Mouse (Mus musculus): ENCODE measurements around the gene Slco1b2. TPM values are rescaled to one million over a fixed set of nuclear protein-coding genes. Genes with fewer than 3 reads are reported as not detected.
"Not testable (repeated sequence)": the region's sequence is repeated elsewhere in the genome, so short reads cannot be mapped to it uniquely, and the experiment has no call there.

Slco1b2 gene
- total and polyA plus RNA-seq, 3 experiments: 0.11 TPM; not detected in 2

GRCm38 (mm10) chr6:141590002-141590401, 39.3 kb upstream of the Slco1b2 start:
- Histone ChIP-seq H3K4me3 (replicated peaks in 1 of 3; ENCODE audit: low read depth in 2 of 3, low read length in 2 of 3, poor library complexity in 1 of 3) (no peak overlapping the region), H3K27me3 (replicated peaks) (no peaks in the 10 kb centered on the region), H3K36me3 (replicated peaks in 1 of 2; ENCODE audit: control insufficient read depth in 1 of 2, insufficient read depth in 1 of 2, low read length in 1 of 2) (no peaks in the 10 kb centered on the region), H3K27ac (ENCODE audit: insufficient read depth, low read depth) (no peak overlapping the region), H3K4me2 (ENCODE audit: insufficient read depth, low read depth, poor library complexity, severe bottlenecking) (no peak overlapping the region), H3K79me2 (replicated peaks; ENCODE audit: control insufficient read depth, extremely low read depth, insufficient read depth, poor library complexity, severe bottlenecking) (no peaks in the 10 kb centered on the region), H3K9me3 (replicated peaks; ENCODE audit: low read length) (peaks cover 3% of the 10 kb centered on the region), H3K4me1 (ENCODE audit: control insufficient read depth in 1 of 2, insufficient read depth in 2 of 2) (0 out of 4 replicates have a peak, but pooled peaks cover 0 to 4% of the 10 kb centered on the region in 2 experiments), H3K9ac (ENCODE audit: insufficient read depth, low read depth) (no peak overlapping the region)
- TF ChIP-seq JUND (conservative IDR thresholded peaks at IDR 0.05; ENCODE audit: low read depth, low read length) (no peak), USF2 (conservative IDR thresholded peaks at IDR 0.05; ENCODE audit: low read depth, low read length) (no peak), IRF4 (IDR thresholded peaks at IDR 0.05; ENCODE audit: low read depth, low read length) (no peak), EP300 (IDR thresholded peaks at IDR 0.05; ENCODE audit: low read length) (no peak), RCOR1 (conservative IDR thresholded peaks at IDR 0.05; ENCODE audit: low read depth, low read length) (no peak), TCF12 (IDR thresholded peaks at IDR 0.05; ENCODE audit: low read depth, low read length) (no peak), MYC (IDR thresholded peaks at IDR 0.05; ENCODE audit: low read depth, low read length) (no peak), ELF1 (IDR thresholded peaks at IDR 0.05; ENCODE audit: low read depth, low read length) (no peak), CHD1 (IDR thresholded peaks at IDR 0.05; ENCODE audit: low read depth, low read length) (no peak), CHD2 (IDR thresholded peaks at IDR 0.05; ENCODE audit: low read length) (no peak), HCFC1 (IDR thresholded peaks at IDR 0.05; ENCODE audit: low read depth, low read length) (no peak), KAT2A (IDR thresholded peaks at IDR 0.05; ENCODE audit: insufficient replicate concordance, low read length) (no peak), MAZ (IDR thresholded peaks at IDR 0.05; ENCODE audit: low read depth, low read length) (no peak), MAFK (IDR thresholded peaks at IDR 0.05; ENCODE audit: insufficient replicate concordance, low read length) (no peak), ETS1 (conservative IDR thresholded peaks at IDR 0.05; ENCODE audit: low read depth, low read length) (no peak), CTCF (conservative IDR thresholded peaks at IDR 0.05 in 1 of 2, IDR thresholded peaks at IDR 0.05 in 1 of 2; ENCODE audit: low read depth in 2 of 2, low read length in 2 of 2) (no peak), POLR2AphosphoS2 (IDR thresholded peaks at IDR 0.05; ENCODE audit: low read depth, low read length) (no peak), ZNF384 (IDR thresholded peaks at IDR 0.05; ENCODE audit: low read depth, low read length) (no peak), MXI1 (IDR thresholded peaks at IDR 0.05; ENCODE audit: low read depth, low read length) (no peak), SIN3A (IDR thresholded peaks at IDR 0.05; ENCODE audit: low read length) (no peak)
- DNase-seq (ENCODE audit: extremely low read depth): no peak
- dilution Hi-C loops (cut with MboI; ENCODE audit: extremely low pct_ligation_motif_present, extremely low pct_unique_long_range_greater_than_20kb, low sequenced_read_pairs) (no loop called here), in situ Hi-C loops (cut with MboI; ENCODE audit: low pct_ligation_motif_present, low pct_unique_long_range_greater_than_20kb, low sequenced_read_pairs) (no loop called here)

- H3K9me3 ChIP-seq (replicated peaks; ENCODE audit: low read length); in situ Hi-C loops (cut with MboI; ENCODE audit: low pct_ligation_motif_present, low pct_unique_long_range_greater_than_20kb, low sequenced_read_pairs); H3K9ac ChIP-seq (ENCODE audit: insufficient read depth, low read depth); H3K27me3 ChIP-seq (replicated peaks); H3K36me3 ChIP-seq (replicated peaks in 1 of 2; ENCODE audit: control insufficient read depth in 1 of 2, insufficient read depth in 1 of 2, low read length in 1 of 2); dilution Hi-C loops (cut with MboI; ENCODE audit: extremely low pct_ligation_motif_present, extremely low pct_unique_long_range_greater_than_20kb, low sequenced_read_pairs); DNase-seq (ENCODE audit: extremely low read depth); H3K4me3 ChIP-seq (replicated peaks in 1 of 3; ENCODE audit: low read depth in 2 of 3, low read length in 2 of 3, poor library complexity in 1 of 3); H3K27ac ChIP-seq (ENCODE audit: insufficient read depth, low read depth); H3K4me2 ChIP-seq (ENCODE audit: insufficient read depth, low read depth, poor library complexity, severe bottlenecking); H3K4me1 ChIP-seq (ENCODE audit: control insufficient read depth in 1 of 2, insufficient read depth in 2 of 2); H3K79me2 ChIP-seq (replicated peaks; ENCODE audit: control insufficient read depth, extremely low read depth, insufficient read depth, poor library complexity, severe bottlenecking): not testable (repeated sequence)
These were observed 38.6 kb upstream of the Slco1b2 start for GRCm38 (mm10) chr6:141590598-141591200.

All from CH12.LX (cell line).